In genomic region chr10:60821736-60822358, GRCm38 (mm10) we compare ENCODE assay signal across 10 mouse cellular contexts. TPM values are rescaled to one million over a fixed set of nuclear protein-coding genes. Genes with fewer than 3 reads are reported as not detected.
DNase-seq lines count a peak whose midpoint lies in the region; ATAC-seq lines count a peak whose summit lies in the region.
"Had no signal": no experiment of that assay in that cellular context is flagged by ENCODE, and none has a peak within 500 bp of the region (broad histone marks: within the 10 kb centered on the region; RNA-seq: fewer than 3 reads in every experiment).

No protein-coding gene starts in this region.

- no peak for DNase-seq in kidney, adult 18-20 months
- DNase-seq in NIH3T3 (ENCODE audit: low read depth), result peak; percentile 59
- peak; percentile 87 for DNase-seq in cerebellum, adult 11 months
- DNase-seq in heart, postnatal 10 days, result peak; percentile 23 to 39
- no peak for DNase-seq in left cerebral cortex, adult 9 months (ENCODE audit: low spot score in 2 of 2)
- DNase-seq in thymus, postnatal 4 days, result no peak
- no peak for DNase-seq in thymus, postnatal 36 days

- H3K36me3 ChIP-seq in kidney, embryonic 16.5 days (ENCODE audit: insufficient read depth, low read length), result no peaks in the 10 kb centered on the region
- H3K36me3 ChIP-seq: neural tube, embryonic 12.5 days had no signal

- intact Hi-C loops in heart, postnatal 10 days (cut with DNase I), result no loop called here

- H3K4me2 ChIP-seq in kidney, embryonic 16.5 days (replicated peaks; ENCODE audit: low read depth, low read length), result no peak overlapping the region
- H3K4me2 ChIP-seq: neural tube, embryonic 12.5 days had no signal

- 0 out of 2 replicates have a peak overlapping the region, but pooled peaks have one; percentile 16 for H3K27ac ChIP-seq in kidney, embryonic 16.5 days (ENCODE audit: low read length)
- H3K27ac ChIP-seq: liver, embryonic 14.5 days; neural tube, embryonic 12.5 days had no signal

- peaks cover 94% of the 10 kb centered on the region for H3K4me1 ChIP-seq in kidney, embryonic 16.5 days (ENCODE audit: insufficient read depth, low read length)

- no peak overlapping the region for H3K4me3 ChIP-seq in kidney, embryonic 16.5 days (ENCODE audit: low read length)
- H3K4me3 ChIP-seq: neural tube, embryonic 12.5 days had no signal

- H3K9ac ChIP-seq in kidney, embryonic 16.5 days (replicated peaks; ENCODE audit: low read length), result no peak overlapping the region
- H3K9ac ChIP-seq: liver, embryonic 14.5 days; neural tube, embryonic 12.5 days had no signal

- 56% methylated on average over 7 of the region's 7 CpGs for WGBS in kidney, embryonic 16.5 days

- ATAC-seq in kidney, embryonic 16.5 days (ENCODE audit: low FRiP score, low TSS enrichment), result no peak

- no peaks in the 10 kb centered on the region for H3K27me3 ChIP-seq in kidney, embryonic 16.5 days (ENCODE audit: insufficient read depth, low read length)

- H3K9me3 ChIP-seq in kidney, embryonic 16.5 days (ENCODE audit: low read length), result no peaks in the 10 kb centered on the region
- H3K9me3 ChIP-seq: neural tube, embryonic 12.5 days had no signal

RNA-seq across cellular contexts. Expression of gene Unc5b, which starts 9.5 kb away (rescaled TPM):
- 10.4 and 10.5 TPM in 2 replicates for polyA plus RNA-seq in kidney, embryonic 16.5 days (2015; fragmentation: Nextera tagmentation; extraction: Ambion mirVana)
- total RNA-seq in heart, postnatal 10 days (2021), result 10 to 100 TPM; 35.3 to 47.0 TPM

Comparison
In these comparisons a context has a peak if more than half of its experiments do, and no peak if none do; other contexts are left out.
1. DNase-seq: peak in NIH3T3 (single experiment), cerebellum, adult 11 months (single experiment) and heart, postnatal 10 days (2 of 2); none in kidney, adult 18-20 months (single experiment), left cerebral cortex, adult 9 months (0 of 2), thymus, postnatal 4 days (single experiment) and thymus, postnatal 36 days (0 of 2).